ENCODE assay signal across 16 mouse cellular contexts in genomic region chr15:84738246-84738645, GRCm38 (mm10). TPM values are rescaled to one million over a fixed set of nuclear protein-coding genes. Genes with fewer than 3 reads are reported as not detected.
"Had no signal": no experiment of that assay in that cellular context is flagged by ENCODE, and none has a peak within 500 bp of the region (broad histone marks: within the 10 kb centered on the region; RNA-seq: fewer than 3 reads in every experiment).

No protein-coding gene starts in this region.

- H3K9ac ChIP-seq: neural tube, embryonic 15.5 days; stomach, embryonic 15.5 days had no signal

- H3K9me3 ChIP-seq: stomach, embryonic 15.5 days had no signal

- DNase-seq: retina, postnatal 1 day; right cerebral cortex, adult 18-20 months; right cerebral cortex, postnatal 14 days; right cerebral cortex, postnatal 25 days; right cerebral cortex, postnatal 4 days; spleen, adult 18-20 months; thymus, adult 18-20 months; thymus, adult 2 months; thymus, postnatal 14 days; thymus, postnatal 25 days; thymus, postnatal 36 days; thymus, postnatal 4 days had no signal

- H3K4me2 ChIP-seq: neural tube, embryonic 15.5 days; stomach, embryonic 15.5 days had no signal

- H3K4me3 ChIP-seq: neural tube, embryonic 15.5 days; stomach, embryonic 15.5 days had no signal

- H3K27ac ChIP-seq: stomach, embryonic 15.5 days; stomach, postnatal 0 days had no signal

- H3K4me1 ChIP-seq: stomach, embryonic 15.5 days had no signal

- H3K27me3 ChIP-seq: neural tube, embryonic 15.5 days; stomach, embryonic 15.5 days had no signal

- H3K36me3 ChIP-seq: neural tube, embryonic 15.5 days; stomach, embryonic 15.5 days had no signal

RNA-seq across cellular contexts. Expression of gene Arhgap8, which starts 18.4 kb away (rescaled TPM):
- total RNA-seq: neutrophil, adult 5-6 weeks had no signal
